Mouse (Mus musculus): Measurements from ENCODE around the gene Wiz.

GRCm38 (mm10) chr17:32437106-32437505 lies 47.9 kb upstream of the Wiz start:
- TF ChIP-seq CTCF (IDR thresholded peaks at IDR 0.05; ENCODE audit: low read depth, low read length): no peak
- no peak for TF ChIP-seq TAL1 (conservative IDR thresholded peaks at IDR 0.05; ENCODE audit: low read depth, low read length)
- TF ChIP-seq GATA1 (IDR thresholded peaks at IDR 0.05; ENCODE audit: borderline replicate concordance, low read length): no peak
- TF ChIP-seq GATA2 (IDR thresholded peaks at IDR 0.05; ENCODE audit: borderline replicate concordance, low read depth, low read length): no peak

Data from G1E (cell line).